Mouse (Mus musculus) lung, postnatal 25 days (tissue): ENCODE data around the gene Sema3b.

Experiments
- DNase-seq: peaks from one replicate; pipeline ENCODE4 v3.0.0; 2022; ENCODE audit warnings: low spot score

Gene Sema3b

GRCm38 (mm10) chr9:107632478-107632877 is 23.4 kb upstream of the Sema3b start:
- DNase-seq = peak; percentile 78

- DNase-seq = no peak
These were observed 22.8 kb upstream of the Sema3b start for GRCm38 (mm10) chr9:107631861-107632260.

GRCm38 (mm10) chr9:107631311-107631826 is 22.3 kb upstream of the Sema3b start:
- no peak for DNase-seq

GRCm38 (mm10) chr9:107630576-107630975 is 21.5 kb upstream of the Sema3b start:
- DNase-seq = no peak

- DNase-seq = no peak
These were observed 20.9 kb upstream of the Sema3b start for GRCm38 (mm10) chr9:107629901-107630425.

- DNase-seq = no peak
These were observed 20.3 kb upstream of the Sema3b start for GRCm38 (mm10) chr9:107629411-107629730.

GRCm38 (mm10) chr9:107628721-107629410 is 19.8 kb upstream of the Sema3b start:
- DNase-seq = no peak

- DNase-seq = no peak
These were observed 18.6 kb upstream of the Sema3b start for GRCm38 (mm10) chr9:107627387-107628255.

- peak; percentile 88 for DNase-seq
These were observed 17.8 kb upstream of the Sema3b start for GRCm38 (mm10) chr9:107626844-107627277.

- DNase-seq = no peak
These were observed 17.3 kb upstream of the Sema3b start for GRCm38 (mm10) chr9:107626158-107626843.

GRCm38 (mm10) chr9:107625351-107626128 is 16.5 kb upstream of the Sema3b start:
- no peak for DNase-seq

- DNase-seq = no peak
These were observed 15.9 kb upstream of the Sema3b start for GRCm38 (mm10) chr9:107624951-107625350.

GRCm38 (mm10) chr9:107624539-107624938 is 15.5 kb upstream of the Sema3b start:
- peak; percentile 81 for DNase-seq

GRCm38 (mm10) chr9:107620954-107621353 is 11.9 kb upstream of the Sema3b start:
- no peak for DNase-seq

GRCm38 (mm10) chr9:107619546-107619879 is 10.5 kb upstream of the Sema3b start:
- no peak for DNase-seq

GRCm38 (mm10) chr9:107618778-107619545 is 9.9 kb upstream of the Sema3b start:
- peak; percentile 68 for DNase-seq

GRCm38 (mm10) chr9:107618098-107618497 is 9.1 kb upstream of the Sema3b start:
- no peak for DNase-seq

GRCm38 (mm10) chr9:107617461-107617860 is 8.4 kb upstream of the Sema3b start:
- DNase-seq = no peak

- DNase-seq = no peak
These were observed 6.0 kb upstream of the Sema3b start for GRCm38 (mm10) chr9:107615035-107615434.

- no peak for DNase-seq
These were observed 4.0 kb upstream of the Sema3b start for GRCm38 (mm10) chr9:107612945-107613569.
